Mouse (Mus musculus): ENCODE results near the gene Stag1.

Stag1 gene

DNA sequence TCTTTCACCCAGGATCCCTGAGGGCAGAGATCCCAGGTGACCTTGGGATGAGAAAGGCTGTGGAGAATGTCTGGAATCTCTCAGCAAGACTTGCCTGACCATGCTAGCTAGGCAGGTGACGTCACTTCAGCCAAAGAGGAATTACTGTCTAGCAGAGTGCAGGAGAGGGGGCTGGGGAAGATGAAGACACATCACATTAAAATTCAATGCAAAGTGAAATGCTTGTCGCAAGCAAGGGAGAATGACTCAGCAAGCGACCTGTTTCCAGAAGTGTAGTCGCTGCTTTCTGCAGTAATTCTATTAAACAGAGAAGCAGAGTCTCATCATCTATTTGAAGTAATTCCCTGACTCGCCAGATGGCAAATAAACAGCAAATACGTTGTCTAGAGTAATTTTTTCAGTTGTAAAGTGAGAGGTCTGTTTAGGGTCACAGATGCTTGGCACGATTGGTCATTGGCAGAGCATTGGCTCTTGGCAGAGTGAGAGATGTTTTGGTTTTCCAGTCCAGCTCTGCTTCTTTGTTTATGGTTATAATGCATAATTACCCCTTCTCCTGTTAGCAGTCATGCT lies 8.5 kb downstream of the Stag1 start:
- peak; percentile 28 to 71 for DNase-seq

GRCm38 (mm10) chr9:100613501-100614071 lies 16.0 kb downstream of the Stag1 start:
- DNase-seq: no peak

GRCm38 (mm10) chr9:100616947-100617346 lies 19.3 kb downstream of the Stag1 start:
- DNase-seq: peak; percentile 42 to 46

- no peak for DNase-seq
Measured at GRCm38 (mm10) chr9:100626258-100626657, 28.7 kb downstream of the Stag1 start.

GRCm38 (mm10) chr9:100640754-100641153 lies 43.2 kb downstream of the Stag1 start:
- DNase-seq: no peak

GRCm38 (mm10) chr9:100641391-100642085 lies 43.9 kb downstream of the Stag1 start:
- no peak for DNase-seq

DNA sequence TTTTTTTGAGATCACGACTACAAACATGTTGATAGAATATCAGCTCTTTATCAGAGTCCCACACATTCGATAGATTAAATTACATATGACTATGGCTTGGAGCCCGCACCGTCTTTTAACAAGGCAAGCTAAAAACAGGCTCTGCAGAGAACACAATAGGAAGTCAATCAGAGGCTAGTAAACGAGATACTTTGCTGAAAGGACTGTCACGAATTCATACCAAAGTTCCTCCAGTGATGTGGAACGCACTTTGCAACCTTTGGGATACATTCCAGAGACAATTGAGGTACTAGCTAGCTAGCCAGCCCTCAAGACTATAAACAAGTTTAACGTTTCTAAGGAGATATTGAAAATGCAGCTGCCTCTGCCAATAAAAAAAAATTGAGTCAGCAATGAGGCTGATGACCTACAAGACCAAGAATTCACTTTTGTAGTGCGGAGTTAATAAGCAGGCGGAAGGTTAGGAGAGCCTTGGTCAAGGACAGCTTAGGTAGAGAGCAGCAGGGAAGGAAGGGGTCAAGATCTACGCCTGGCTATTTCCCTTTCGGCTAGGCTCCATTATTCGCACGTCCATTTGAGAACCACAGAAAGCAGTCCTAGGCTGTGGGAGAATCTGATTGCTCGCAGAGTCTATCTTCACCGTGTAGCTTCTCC lies 44.7 kb downstream of the Stag1 start:
- no peak for DNase-seq

DNA sequence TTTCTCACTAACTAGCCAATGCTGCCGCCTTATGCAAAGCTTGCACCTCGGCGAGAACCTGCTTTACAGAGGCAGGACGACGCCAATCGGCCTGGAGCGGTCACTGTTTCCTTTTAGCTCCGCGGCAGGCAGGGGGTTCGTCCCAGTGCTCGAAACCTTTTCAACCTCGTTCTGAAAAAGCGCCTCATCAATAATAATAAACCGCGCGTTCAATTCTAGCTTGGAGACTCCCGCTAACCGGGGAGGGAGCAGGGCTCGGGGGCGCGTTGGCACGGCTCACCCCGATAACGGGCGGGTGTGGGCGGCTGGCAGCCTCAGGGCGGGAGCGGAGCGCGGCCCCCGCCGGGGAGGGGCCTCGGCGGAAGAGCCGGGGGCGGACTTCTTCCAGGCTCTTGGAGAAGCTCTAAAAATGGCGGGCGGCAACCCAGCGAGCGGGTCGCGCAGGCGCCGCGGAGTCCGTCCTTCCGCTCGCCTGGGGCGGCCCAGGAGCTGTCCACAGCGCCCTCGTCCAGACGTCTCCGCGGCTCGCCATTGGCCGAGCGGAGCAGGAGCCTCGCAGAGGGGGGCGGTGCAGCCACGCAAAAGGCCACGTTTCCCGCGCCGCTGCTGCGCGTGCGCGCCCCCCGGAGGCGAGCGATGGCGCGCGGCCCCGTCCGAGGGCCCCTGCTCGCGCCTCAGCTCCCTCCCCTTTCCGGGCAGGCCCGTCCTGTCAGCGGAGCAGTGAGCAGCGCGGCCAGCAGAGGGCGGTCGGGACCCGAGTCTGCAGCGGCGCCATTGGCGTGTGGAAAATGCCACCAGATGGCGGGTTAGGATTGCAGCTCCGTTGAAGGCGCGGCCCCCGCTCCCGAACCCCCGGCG lies 45.5 kb downstream of the Stag1 start:
- peak; percentile 100 for DNase-seq

- peak; percentile 75 to 83 for DNase-seq
Measured at GRCm38 (mm10) chr9:100644071-100644771, 46.6 kb downstream of the Stag1 start.

GRCm38 (mm10) chr9:100645026-100645940 lies 47.7 kb downstream of the Stag1 start:
- DNase-seq: no peak

DNA sequence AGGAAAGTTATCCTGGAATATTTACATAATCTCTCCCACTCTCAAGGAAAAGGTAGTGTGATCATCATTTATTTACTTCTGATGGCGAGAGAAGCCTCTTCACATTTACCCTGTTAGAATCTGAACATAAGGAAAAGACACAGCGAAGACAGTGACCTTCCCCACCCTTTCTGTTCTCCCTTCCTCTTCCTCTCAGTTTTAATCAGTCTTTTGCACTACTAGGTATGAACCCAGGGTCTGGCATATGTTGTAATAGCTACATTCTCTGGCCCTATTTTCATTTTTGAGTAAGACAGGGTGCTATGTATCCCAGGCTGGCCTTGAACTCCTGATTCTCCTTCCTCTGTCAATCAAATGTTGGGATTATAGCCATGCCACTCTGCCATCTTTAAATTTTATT lies 48.7 kb downstream of the Stag1 start:
- DNase-seq: no peak

- no peak for DNase-seq
Measured at GRCm38 (mm10) chr9:100647774-100648323, 50.3 kb downstream of the Stag1 start.

- no peak for DNase-seq
Measured at GRCm38 (mm10) chr9:100654104-100654503, 56.5 kb downstream of the Stag1 start.

- DNase-seq: no peak
Measured at GRCm38 (mm10) chr9:100656058-100656457, 58.5 kb downstream of the Stag1 start.

DNA sequence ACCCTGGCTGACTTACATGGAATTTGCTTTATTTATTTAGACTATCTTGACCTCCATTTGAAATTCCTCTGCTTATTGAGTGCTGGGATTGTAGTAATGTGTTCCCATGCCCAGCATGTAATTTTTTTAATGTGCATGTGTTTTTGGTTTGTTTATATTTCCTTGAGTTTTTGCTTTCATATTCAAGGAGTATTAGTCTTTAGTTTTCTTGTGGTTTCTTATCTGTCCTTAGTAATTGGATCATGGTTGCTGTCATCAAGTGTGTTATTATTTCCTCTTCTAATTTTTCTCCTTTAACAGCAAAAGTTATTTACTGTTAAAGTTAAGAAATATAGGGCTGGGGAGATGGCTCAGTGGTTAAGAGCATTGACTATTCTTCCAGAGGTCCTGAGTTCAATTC lies 63.0 kb downstream of the Stag1 start:
- DNase-seq: no peak

DNA sequence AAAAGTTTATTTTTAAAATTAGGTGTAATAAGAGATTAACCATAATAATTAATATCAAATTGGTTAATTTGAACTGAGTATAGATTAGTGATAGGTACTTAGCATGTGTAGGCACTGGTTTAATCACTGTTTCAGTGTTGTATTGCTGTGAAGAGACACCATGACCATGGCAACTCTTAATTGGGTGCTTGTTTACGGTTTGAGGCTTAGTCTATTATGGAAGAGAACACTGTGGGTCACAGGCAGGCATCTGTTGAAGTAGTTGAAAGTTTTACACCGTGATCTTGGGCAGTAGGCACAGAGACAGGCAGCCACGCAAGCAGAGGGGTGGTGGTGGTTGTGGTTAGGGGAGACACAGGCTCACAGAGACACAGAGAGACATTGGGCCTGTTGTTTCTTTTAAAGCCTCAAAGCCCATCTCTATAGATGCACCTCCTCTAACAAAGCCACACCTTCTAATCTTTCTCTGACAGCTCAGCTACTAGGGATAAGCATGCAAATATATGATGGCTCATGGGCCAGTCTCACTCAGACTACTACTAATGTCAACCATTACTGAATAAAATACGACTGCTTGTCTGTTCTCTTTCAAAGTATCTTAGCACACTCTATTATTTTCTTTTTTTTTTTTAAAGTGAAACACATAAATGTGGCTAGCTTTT lies 66.0 kb downstream of the Stag1 start:
- DNase-seq: no peak

DNA sequence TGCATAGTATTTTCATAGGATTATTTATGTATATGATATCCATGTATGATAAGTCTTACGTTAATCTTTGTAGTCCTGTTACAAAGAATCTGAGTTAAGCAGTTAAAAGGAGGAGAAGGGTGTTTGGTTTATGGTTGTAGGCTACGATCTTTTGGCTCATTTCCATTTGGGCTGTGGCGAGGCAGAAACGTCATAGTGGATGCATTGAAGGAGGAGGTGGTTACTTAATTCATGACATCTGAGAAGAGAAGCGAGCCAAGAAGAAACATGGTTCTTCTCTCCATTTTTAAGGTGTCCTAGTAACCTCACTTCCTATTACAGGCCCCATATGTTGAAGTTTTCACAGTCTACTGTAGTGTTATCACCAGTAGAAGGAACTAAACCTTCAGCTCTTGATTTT lies 72.6 kb downstream of the Stag1 start:
- DNase-seq: no peak

GRCm38 (mm10) chr9:100679036-100679435 lies 81.4 kb downstream of the Stag1 start:
- DNase-seq: no peak

DNA sequence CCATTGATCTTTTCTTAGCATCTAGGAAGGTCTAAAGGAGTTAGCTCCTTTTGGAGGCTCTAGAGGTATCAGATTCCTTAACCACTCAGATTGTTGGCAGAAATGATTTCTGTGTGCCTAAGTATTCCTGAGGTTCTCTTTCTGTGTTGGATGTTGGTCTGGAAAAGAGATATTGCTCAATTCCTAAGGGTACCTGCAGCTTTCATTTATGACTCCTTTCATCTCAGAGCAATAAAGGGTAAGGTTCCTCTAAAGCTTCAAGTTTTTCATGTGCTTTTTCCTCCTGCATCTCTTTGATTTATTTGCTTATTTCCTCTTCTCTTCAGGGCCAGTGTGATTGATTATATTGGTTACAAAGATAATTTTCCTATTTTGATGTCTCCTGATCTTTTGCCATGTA lies 84.7 kb downstream of the Stag1 start:
- DNase-seq: no peak

DNA sequence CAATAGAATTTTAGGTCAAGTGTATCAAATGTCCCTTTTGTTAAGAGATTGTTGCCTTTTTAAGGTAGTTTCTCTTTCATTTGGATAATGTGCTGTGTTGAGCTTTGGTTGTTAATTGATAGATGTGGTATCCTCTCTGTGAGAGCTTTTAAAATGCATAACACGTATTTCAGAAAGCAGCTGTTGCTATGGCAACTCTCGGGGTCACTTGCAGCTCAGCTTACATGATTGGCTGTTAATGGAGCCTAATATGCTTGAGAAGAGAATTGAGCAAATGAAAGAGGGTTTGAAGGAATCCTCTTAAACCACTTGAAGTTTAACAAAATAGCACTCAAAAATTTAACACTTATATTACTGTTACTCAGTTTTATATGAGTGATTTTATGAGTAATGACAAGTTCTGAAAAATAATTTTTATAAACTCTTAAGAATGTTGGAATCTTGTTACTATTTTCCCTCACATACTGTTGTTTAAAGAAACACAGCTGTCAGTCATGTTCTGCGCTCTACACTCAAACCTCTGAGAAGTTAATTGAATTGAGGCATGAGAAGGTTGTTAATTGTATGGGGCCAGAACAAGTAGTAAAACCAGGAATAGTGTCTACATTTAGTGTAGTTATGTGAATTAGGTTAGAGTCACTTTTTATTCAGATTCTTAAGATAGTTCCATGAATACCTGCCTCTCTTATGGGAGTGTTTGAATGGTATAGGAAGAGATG lies 88.3 kb downstream of the Stag1 start:
- DNase-seq: peak; percentile 25 to 32
